Mouse (Mus musculus) spleen, adult 12 weeks (tissue): ENCODE measurements at regions not wholly inside any gene's neighbourhood (a gene's known extent, or its start where the extent isn't known, plus 50 kb on each side); places are given as distances from the start of the nearest gene placed in this dataset.
"Not testable (repeated sequence)": the region's sequence is repeated elsewhere in the genome, so short reads cannot be mapped to it uniquely, and the experiment has no call there.

Experiments
- DNase-seq: peaks from one replicate; pipeline ENCODE4 v3.0.0; 2022; ENCODE audit warnings: low spot score

DNA sequence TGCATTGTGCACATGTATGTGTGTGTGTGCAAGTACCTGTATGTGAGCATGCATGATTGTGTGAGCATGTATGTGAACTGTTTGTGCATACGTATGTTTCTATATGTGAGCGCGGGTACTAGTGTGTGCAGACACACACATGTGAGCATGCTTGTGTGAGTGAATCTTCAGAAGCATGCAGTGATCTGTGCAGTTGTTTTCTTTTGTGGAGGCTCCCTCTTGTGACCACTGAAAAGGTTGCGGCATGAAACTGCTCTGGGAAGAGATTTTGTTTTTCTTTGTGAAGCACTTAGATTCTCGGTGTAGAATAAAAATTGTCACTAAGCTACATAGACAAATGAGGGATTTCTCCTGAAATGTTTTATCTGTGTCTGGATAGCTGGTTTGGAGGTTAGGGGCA, 189.2 kb upstream of the Rapgef5 start:
- not testable (repeated sequence) for DNase-seq

DNA sequence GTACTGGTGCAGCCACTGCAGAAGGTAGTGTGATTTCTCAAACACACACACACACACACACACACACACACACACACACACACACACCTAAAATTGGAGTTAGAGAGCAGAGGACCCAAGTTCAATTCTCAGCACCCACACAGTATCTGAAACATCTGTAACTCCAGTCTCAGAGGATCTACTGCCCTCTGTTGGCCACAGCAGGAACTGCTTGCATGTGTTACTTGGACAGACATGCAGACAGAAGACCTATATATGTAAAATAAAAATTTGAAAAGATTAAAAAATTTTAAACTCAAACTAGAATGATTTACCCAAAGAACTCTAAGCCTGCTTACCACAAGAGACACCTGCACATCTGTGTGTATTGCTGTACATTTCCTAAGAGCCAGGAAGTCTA, 185.9 kb upstream of the Rapgef5 start:
- DNase-seq: no peak

DNA sequence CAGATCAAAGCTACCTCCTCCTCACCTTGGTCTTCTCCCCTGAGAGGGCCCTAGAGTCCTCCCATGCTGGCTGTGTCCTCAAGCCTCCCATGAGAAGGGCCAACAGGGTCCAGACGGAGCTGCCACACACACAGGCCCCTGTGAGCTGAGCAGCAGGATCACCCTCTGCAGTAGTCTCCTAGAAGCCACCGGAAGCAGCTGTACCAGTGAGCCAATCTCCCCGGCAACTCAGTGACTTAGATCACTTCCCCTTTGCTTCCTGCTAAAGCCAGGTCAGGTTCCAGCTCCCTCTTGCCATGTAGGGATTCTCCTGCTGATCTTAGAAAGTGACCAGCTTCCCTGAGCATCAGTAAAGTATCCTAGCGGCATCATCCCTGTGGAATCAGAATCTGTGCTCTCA, 179.4 kb upstream of the Rapgef5 start:
- DNase-seq: no peak

DNA sequence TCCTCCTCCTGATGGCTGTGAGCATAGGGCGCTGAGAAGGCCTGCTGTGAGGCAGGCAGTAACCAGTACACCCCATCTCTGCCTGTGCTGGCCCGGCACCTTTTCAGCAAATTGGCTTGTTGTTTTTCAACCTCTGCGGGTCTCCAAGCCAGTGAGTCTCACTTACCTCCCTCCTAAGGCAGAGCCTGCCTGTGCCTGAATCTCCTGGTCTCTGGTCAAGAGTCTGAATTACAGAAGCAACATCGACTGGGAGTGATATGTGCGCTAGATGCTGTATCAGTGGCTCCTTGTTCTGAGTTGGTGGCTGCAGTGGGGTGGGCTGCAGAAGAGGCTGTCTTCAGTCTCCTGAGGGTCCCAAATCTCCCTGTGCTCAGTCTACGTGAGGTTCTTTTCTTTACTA, 174.0 kb upstream of the Rapgef5 start:
- DNase-seq: no peak

DNA sequence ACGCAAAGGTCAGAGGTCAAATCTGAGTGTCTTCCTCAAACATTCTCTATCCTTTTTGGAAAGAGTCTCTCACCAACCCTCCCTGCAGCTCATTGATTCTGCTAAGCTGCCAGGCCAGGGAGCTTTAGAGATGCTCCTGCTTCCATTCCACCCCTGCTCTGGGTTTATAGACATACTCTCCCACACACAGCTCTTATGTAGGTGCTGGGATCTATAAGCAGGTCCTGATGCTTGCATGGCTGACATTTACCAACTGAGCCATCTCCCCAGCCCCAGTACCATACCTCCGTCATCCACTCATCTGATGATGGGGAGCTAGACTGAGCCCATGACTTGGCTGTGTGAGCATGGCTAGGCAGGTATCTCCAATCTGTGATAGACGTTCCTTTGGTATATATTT, 173.2 kb upstream of the Rapgef5 start:
- DNase-seq: no peak

DNA sequence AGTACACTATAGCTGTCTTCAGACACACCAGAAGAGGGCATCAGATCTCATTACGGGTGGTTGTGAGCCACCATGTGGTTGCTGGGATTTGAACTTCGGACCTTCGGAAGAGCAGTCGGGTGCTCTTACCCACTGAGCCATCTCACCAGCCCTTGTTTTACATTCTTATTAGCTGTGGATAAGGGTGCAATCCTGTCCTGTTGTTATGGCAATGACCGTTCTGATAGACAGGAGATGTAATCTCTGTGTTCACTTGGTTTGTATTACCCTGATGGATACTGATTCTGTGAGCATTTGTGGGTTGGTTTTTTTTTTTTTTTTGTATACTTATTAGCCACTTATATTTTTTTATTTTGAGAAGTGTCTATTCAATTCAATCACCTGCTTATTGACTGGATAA, 172.7 kb upstream of the Rapgef5 start:
- not testable (repeated sequence) for DNase-seq

DNA sequence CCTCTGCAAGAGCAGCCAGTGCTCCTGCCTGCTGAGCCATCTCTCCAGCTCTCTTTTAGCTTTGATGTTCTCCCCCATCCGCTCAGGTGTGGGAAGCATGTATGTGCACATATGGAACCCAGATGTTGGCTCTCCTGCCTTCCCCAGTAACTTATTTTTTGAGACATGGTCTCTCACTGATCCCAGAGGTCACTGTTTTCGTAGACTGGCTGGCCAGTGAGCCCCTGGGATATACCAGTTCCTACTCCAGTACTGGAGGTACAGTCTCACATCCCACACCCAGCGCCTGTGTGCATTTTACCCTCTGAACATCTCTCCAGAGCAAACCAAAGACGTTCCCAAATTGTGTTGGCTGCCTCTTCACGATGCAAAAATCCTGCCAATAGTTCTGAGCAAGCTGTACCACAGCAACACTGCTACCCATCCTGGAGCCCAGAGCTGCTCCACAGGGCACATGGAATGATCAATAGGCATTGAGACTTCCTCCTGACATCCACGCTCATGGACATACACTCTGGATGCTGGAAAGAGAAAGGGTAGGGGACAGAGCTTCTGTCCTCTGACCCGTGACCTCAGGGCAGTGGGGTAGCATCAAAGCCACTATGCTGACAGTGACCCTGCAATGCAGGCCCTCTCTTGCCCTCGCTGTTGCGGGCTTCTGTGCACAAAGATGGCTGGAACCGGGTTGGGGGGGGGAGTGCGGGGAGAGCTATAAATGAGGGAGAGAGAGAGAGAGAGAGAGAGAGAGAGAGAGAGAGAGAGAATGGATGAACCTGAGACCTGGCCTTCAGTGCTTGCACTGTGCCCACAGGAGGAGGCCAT, 171.8 kb upstream of the Rapgef5 start:
- DNase-seq: no peak

DNA sequence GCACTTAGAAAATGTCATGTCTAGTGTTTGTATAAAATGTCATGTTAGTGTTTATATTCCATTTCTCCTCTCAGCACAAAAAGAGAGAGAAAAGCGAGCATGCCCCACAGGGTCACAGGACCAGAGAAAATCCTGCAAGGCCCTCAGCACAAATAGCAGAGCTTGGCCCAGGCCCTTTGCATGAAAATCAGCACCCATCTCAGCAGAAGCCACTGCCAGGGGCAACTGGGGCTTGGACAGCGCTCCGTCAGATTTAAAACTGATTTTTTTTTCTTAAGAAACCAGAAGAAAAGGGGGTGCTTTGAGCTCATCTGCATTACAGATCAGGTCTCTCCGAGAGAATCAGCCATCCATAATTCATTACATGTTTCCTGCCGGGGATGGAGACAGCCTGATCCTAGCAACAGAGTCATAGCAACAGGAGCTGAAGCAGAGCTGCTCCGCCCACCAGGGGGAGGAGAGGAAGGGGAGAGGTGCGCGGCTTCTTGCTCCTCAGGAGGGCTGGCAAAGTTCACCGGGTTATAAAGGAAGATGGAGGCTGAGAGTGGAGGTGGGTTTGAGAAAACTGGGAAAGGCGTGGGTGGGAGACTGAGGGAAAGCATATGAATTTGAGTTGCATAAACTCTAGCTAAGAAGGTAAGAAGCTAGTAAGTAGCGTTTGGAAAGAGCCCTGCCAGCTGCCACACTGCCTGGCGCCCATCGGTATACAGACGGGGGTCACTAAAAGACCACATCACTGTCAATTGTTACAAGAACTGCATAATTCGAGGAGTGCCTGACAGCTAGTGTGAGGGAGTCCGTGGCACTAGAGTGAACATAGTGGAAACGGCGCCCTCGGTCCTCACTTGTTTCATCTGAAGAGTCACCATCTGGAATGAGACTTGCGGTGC, 170.9 kb upstream of the Rapgef5 start:
- no peak for DNase-seq

DNA sequence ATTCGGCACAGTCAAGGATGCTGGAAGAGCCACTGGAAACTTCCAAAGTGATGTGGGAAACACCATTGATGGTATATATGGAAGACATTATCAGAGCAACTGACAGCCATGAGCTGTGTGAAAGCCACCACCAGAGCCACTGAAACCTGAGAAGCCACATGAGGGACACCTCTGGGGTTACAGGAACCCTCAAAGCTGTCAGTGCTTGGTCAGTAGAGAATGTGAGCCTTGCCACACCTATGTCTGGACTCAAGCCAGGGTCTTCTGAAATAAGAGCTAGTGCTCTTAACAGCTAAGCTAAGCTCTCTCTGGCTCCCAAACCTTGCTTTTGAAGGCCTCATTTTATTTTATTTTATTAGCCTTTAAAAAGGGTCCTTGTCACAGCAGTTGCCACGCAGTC, 170.2 kb upstream of the Rapgef5 start:
- DNase-seq: no peak

DNA sequence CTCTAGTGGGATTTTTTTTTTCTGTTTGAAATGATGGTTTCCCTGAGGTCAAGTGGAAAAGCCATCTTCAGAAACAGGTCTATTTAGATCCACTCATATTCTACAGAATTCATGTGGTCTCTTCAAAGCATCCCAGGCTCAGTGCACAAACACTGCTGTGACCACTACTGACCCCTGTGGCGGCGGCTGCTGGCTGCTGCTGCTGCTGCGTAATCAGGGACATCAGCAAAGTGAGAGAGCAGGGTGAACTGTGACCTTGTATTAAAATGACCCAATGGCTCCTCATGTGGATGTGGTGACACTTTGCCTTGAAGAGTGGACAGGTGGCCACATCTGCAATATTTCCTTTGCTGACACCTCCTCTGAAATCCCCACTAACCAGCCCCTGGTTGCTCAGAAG, 169.1 kb upstream of the Rapgef5 start:
- DNase-seq: no peak

DNA sequence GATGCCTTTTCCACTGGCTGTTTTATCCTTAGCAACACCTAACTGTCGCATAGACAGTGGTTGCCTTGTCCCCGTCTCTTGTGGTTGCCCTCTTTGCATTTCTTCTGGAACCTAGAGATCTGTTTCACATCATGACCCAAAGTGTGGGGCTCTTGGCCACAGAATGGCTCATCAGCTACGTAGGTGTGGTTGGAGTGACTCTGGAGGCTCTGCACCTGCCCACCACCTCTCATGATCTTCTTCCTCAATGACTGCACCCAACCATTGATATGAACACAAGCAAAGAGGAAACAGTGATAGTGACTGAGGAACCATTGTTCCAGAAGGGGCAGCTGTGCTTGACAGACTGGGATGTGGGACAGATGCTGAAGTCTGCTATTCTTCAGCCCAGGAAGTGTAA, 167.8 kb upstream of the Rapgef5 start:
- DNase-seq: no peak

DNA sequence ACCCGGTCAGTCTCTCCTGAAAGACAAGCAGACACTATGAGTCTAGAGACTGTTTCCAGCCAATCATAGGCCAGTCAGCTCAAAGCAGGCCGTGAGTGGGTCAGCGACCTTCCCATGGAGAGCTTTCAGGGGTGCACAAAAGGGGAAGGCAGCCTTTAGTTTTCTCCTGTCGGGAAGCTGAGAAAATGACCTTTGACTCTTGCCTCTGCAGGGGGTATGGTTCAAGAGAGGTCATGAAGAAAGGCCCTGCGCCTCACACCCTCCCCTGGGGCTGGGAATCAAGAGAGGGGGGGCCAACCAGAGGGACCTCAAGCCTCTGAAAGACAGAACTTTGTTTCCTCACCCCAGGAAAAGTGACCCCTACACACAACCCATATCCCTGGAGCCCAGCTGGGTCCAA, 164.4 kb upstream of the Rapgef5 start:
- DNase-seq: no peak

DNA sequence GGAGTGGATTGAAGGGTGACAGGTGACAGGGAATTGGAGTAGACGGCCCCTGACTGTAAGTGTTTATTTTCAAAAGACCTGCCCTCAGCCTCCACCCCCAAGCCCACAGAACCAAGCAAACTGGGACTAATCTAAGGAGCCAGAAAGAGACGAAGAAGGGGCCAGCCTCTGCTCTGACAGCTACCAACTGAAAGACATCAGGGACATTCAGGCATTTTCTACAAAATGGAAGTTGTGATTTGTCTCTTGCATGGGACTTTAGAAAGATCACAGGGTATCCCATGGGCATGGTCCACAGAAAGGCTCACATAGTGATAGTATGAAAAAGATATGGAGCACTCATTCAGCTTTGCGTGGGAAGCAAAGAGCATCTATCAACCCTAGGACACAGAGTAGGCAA, 163.8 kb upstream of the Rapgef5 start:
- no peak for DNase-seq

DNA sequence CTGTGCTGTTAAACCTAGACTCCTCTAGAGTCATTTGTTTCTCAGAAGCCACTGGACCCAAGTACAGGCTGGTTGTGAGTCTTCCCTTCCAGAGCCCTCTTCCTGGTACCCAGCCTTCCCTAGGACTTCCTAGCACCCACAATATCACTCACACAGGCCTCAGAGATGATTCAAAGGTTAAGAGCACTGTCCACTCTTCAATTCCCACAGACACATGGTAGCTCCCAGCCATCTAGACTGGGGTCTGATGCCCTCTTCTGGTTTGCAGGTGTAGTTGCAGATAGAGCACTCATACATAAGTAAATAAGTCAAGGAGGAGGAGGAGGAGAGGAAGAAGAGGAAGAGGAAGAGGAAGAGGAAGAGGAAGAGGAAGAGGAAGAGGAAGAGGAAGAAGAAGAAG, 163.3 kb upstream of the Rapgef5 start:
- no peak for DNase-seq

DNA sequence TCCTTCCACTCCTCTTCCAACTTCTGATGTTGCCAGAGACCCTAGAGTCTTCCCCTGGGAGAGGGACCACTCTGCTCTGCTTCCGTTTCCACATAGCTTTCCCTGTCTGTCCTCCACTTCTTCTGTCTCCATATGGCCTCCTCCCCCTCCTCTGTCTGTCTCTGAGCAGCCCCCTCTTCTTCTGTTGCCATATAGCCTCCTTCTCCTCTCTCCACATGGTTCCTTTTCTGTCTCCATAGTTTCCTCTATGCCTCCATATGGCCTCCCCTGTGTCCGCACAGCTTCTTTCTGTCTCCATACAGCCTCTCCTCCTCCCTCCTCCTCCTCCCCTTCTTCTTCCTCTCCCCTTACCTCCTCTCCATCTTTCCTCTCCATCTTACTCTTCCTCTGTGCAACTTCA, 158.5 kb upstream of the Rapgef5 start:
- DNase-seq: no peak

DNA sequence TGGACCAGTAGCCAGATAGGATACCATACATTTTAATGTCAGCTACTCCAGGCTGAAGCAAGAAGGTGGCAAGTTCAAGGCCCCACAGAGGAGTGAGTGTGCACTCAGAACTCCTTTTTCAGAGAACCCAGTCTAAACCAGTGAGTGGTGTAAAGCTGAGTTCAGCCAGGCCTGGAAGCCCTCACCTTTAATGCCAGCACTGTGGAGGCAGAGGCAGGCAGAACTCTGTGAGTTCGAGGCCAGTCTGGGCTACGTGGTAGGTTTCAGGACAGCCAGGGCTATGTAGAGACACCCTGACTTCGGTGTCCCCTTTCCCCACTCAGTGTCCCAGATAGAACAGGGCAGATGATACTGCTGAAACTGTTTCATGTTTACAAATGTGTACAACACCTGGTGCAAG, 157.4 kb upstream of the Rapgef5 start:
- no peak for DNase-seq

DNA sequence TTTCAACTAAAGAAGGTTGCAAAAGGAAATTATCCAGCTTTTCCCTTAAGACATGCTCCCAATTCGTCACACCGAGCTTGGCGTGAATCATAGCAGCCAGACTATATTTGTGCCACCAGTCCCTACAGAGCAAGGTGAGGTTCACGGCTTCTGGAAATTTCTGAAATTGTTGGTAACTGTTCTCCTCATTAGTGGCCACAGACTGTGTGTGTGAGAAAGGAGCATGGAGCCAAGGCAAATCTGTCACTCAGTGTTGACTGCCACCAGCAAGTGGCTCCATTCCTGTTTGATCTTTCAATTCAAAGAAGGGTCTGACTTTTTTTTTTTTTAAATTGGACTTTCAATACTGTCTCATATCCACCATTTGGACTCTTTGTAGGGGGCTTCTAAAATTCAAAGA, 156.1 kb upstream of the Rapgef5 start:
- no peak for DNase-seq

DNA sequence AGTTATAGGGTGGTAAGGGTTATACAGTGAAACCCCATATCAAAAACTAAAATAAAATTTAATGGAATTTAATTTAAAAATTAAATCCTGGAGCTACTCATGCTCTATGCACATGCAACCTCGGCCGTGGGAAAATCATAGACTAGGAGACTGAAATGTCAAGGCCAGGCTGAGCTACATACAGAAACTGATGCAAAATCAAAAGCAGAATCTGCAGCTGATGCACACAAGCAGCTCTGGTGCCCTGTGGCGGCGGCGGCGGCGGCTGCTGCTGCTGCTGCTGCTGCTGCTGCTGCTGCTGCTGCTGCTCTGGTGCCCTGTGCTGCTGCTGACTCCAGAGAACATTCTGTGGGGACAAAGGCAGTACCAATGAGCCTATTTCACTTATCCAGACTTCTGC, 154.5 kb upstream of the Rapgef5 start:
- no peak for DNase-seq

DNA sequence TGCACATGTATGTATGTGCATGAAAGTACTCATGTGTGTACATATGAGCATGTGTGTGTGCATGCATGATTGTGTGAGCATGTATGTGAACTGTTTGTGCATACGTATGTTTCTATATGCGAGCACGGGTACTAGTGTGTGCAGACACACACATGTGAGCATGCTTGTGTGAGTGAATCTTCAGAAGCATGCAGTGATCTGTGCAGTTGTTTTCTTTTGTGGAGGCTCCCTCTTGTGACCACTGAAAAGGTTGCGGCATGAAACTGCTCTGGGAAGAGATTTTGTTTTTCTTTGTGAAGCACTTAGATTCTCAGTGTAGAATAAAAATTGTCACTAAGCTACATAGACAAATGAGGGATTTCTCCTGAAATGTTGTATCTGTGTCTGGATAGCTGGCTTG, 152.8 kb upstream of the Rapgef5 start:
- not testable (repeated sequence) for DNase-seq

DNA sequence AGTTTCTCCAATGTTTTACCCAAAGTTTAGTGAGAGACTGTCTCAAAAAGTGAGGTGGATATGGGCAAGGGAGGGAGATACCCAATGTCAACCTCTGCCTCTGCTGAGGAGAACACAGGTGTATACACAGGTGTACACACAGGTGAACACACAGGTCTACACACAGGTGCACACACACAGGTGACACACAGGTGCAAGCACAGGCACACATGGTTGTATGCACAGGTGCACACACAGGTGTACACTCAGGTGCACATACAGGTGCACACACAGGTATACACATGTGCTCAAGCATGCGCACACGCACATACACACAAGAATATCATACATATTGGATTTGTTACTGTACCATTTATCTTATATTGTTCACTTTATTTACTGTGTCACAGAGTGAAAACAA, 151.1 kb upstream of the Rapgef5 start:
- no peak for DNase-seq

DNA sequence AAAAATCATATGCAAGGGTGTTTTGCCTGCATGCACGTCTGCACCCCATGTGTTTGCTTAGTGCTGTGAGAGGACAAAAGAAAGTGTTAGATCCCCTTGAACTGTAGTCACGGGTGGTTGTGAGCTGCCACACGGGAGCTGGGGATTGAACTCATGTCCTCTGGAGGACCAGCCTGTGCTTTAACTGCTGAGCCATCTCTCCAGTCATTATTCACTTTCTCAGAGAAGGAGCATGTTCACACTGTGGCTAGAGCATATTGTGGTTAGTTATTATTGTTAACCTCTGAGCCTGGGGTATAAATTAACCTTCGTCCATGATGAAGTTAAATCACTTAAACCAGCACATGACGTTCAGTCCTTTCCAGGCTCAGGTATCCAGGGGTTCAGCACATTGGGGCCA, 150.4 kb upstream of the Rapgef5 start:
- DNase-seq: no peak

DNA sequence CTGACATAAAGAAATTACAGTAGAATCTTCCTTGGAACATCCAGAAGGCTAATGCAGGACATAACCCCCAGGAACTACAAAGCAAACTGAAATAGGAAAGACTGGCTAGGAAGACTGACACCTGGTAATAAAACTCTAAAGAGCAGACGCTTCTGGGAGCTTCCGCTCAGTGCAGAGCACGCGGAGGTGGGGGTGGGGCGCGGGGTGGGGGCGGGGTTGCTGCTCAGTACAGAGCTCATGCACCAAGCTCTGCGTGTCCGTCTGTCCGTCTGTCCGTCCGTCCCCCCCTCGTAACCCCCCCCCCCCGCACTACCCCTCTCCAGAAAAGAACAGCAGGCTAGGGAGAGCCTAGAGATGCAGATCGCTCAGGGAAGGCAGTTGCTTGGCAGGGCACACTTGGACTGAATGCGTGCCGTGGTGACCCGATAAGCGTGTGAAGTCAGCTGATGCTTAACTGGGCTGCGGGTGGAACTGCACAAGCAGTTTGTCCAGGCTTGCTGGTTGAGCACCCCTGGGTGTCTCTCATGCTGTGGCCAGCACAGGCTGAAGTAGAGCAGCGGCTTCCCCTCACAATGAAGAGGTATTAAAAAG, 137.9 kb upstream of the Rapgef5 start:
- DNase-seq: no peak
